10 mouse cellular contexts compared by ENCODE assay signal in genomic region chr14:99010224-99010919, GRCm38 (mm10). TPM values are rescaled to one million over a fixed set of nuclear protein-coding genes. Genes with fewer than 3 reads are reported as not detected.
DNase-seq lines count a peak whose midpoint lies in the region; ATAC-seq and TF ChIP-seq lines count a peak whose summit lies in the region.
"Had no signal": no experiment of that assay in that cellular context is flagged by ENCODE, and none has a peak within 500 bp of the region (broad histone marks: within the 10 kb centered on the region; RNA-seq: fewer than 3 reads in every experiment).

No protein-coding gene starts in this region.

- no peak for ATAC-seq in intestine, embryonic 14.5 days (replicated peaks; ENCODE audit: low FRiP score, low TSS enrichment, low read depth)
- no peak for ATAC-seq in intestine, postnatal 0 days
- peak; percentile 84 for ATAC-seq in heart, embryonic 16.5 days (replicated peaks; ENCODE audit: extremely low read depth, insufficient read depth, low FRiP score)
- no peak for ATAC-seq in liver, embryonic 12.5 days
- ATAC-seq: forebrain, embryonic 16.5 days had no signal

- H3K4me2 ChIP-seq in intestine, embryonic 14.5 days (ENCODE audit: low read length) = no peak overlapping the region
- H3K4me2 ChIP-seq in intestine, postnatal 0 days (replicated peaks; ENCODE audit: low read depth) = no peak overlapping the region
- H3K4me2 ChIP-seq in heart, embryonic 16.5 days (ENCODE audit: low read depth, low read length) = peak overlapping the region; percentile 31
- H3K4me2 ChIP-seq in liver, embryonic 12.5 days = no peak overlapping the region
- H3K4me2 ChIP-seq: limb, embryonic 13.5 days had no signal

- no peaks in the 10 kb centered on the region for H3K9me3 ChIP-seq in intestine, embryonic 14.5 days (ENCODE audit: control insufficient read depth, low read length)
- H3K9me3 ChIP-seq in intestine, postnatal 0 days (ENCODE audit: control insufficient read depth) = no peaks in the 10 kb centered on the region
- H3K9me3 ChIP-seq in heart, embryonic 16.5 days (replicated peaks; ENCODE audit: control insufficient read depth, low read length) = no peaks in the 10 kb centered on the region
- H3K9me3 ChIP-seq in liver, embryonic 12.5 days (replicated peaks) = no peaks in the 10 kb centered on the region
- H3K9me3 ChIP-seq: limb, embryonic 13.5 days had no signal

- peaks cover 4% of the 10 kb centered on the region; the same call in 1 of the 2 replicates for H3K4me1 ChIP-seq in intestine, embryonic 14.5 days (replicated peaks; ENCODE audit: control insufficient read depth, insufficient read depth, low read length)
- H3K4me1 ChIP-seq in intestine, postnatal 0 days (replicated peaks; ENCODE audit: control insufficient read depth, insufficient read depth, low read length) = no peaks in the 10 kb centered on the region
- H3K4me1 ChIP-seq in heart, embryonic 16.5 days (ENCODE audit: control insufficient read depth, insufficient read depth, low read length) = peaks cover 13% of the 10 kb centered on the region
- no peaks in the 10 kb centered on the region for H3K4me1 ChIP-seq in liver, embryonic 12.5 days

- no peak overlapping the region for H3K4me3 ChIP-seq in intestine, embryonic 14.5 days (ENCODE audit: low read depth, low read length)
- no peak overlapping the region for H3K4me3 ChIP-seq in intestine, postnatal 0 days (ENCODE audit: low read depth, low read length)
- H3K4me3 ChIP-seq in heart, embryonic 16.5 days (ENCODE audit: low read length) = no peak overlapping the region
- no peak overlapping the region for H3K4me3 ChIP-seq in liver, embryonic 12.5 days
- H3K4me3 ChIP-seq: limb, embryonic 13.5 days had no signal

- no peak overlapping the region for H3K9ac ChIP-seq in intestine, embryonic 14.5 days (ENCODE audit: low read length)
- no peak overlapping the region for H3K9ac ChIP-seq in intestine, postnatal 0 days (ENCODE audit: low read depth, low read length)
- peak overlapping the region; percentile 35 for H3K9ac ChIP-seq in heart, embryonic 16.5 days (ENCODE audit: low read length)
- H3K9ac ChIP-seq in liver, embryonic 12.5 days = no peak overlapping the region
- H3K9ac ChIP-seq: limb, embryonic 13.5 days had no signal

- no peak overlapping the region for H3K27ac ChIP-seq in intestine, embryonic 14.5 days (ENCODE audit: low read depth)
- H3K27ac ChIP-seq in intestine, postnatal 0 days (ENCODE audit: low read depth, low read length) = no peak overlapping the region
- H3K27ac ChIP-seq in heart, embryonic 16.5 days (ENCODE audit: low read length) = peak overlapping the region; percentile 95
- H3K27ac ChIP-seq in liver, embryonic 12.5 days = no peak overlapping the region
- H3K27ac ChIP-seq: limb, embryonic 13.5 days had no signal

- H3K36me3 ChIP-seq in intestine, embryonic 14.5 days (ENCODE audit: control insufficient read depth, insufficient read depth, low read length) = no peaks in the 10 kb centered on the region
- H3K36me3 ChIP-seq in intestine, postnatal 0 days (ENCODE audit: control insufficient read depth, insufficient read depth) = no peaks in the 10 kb centered on the region
- no peaks in the 10 kb centered on the region for H3K36me3 ChIP-seq in heart, embryonic 16.5 days (ENCODE audit: control insufficient read depth, insufficient read depth)
- no peaks in the 10 kb centered on the region for H3K36me3 ChIP-seq in liver, embryonic 12.5 days
- H3K36me3 ChIP-seq: limb, embryonic 13.5 days had no signal

- H3K27me3 ChIP-seq in intestine, embryonic 14.5 days (replicated peaks; ENCODE audit: control insufficient read depth, insufficient read depth, low read length) = no peaks in the 10 kb centered on the region
- no peaks in the 10 kb centered on the region for H3K27me3 ChIP-seq in intestine, postnatal 0 days (replicated peaks; ENCODE audit: control insufficient read depth, insufficient read depth, low read length)
- H3K27me3 ChIP-seq in heart, embryonic 16.5 days (ENCODE audit: control insufficient read depth, insufficient read depth, low read length) = no peaks in the 10 kb centered on the region
- H3K27me3 ChIP-seq in liver, embryonic 12.5 days (replicated peaks) = no peaks in the 10 kb centered on the region
- H3K27me3 ChIP-seq: limb, embryonic 13.5 days had no signal

- 63% methylated on average over 8 of the region's 8 CpGs for WGBS in intestine, embryonic 14.5 days
- WGBS in intestine, postnatal 0 days = 50% methylated on average over 8 of the region's 8 CpGs
- WGBS in heart, embryonic 16.5 days = 15% methylated on average over 8 of the region's 8 CpGs
- 28% methylated on average over 8 of the region's 8 CpGs for WGBS in liver, embryonic 12.5 days (ENCODE audit: insufficient replicate concordance)

- DNase-seq in intestine, embryonic 14.5 days (ENCODE audit: low spot score) = peak; percentile 37
- DNase-seq in heart, adult 18-20 months = peak; percentile 39 to 45
- DNase-seq in kidney, postnatal 10 days = peak; percentile 52
- DNase-seq in thymus, postnatal 4 days = no peak
- DNase-seq: thymus, postnatal 14 days had no signal

- no peak for TF ChIP-seq CTCF in intestine, postnatal 0 days (IDR thresholded peaks at IDR 0.05; ENCODE audit: low read depth)

RNA-seq across cellular contexts. Expression of gene Rpl36a-ps1, which starts 16.3 kb away (rescaled TPM):
- polyA plus RNA-seq in intestine, embryonic 14.5 days (2014; fragmentation: Nextera tagmentation; extraction: Ambion mirVana) = 2.6 TPM in 1 of 2 replicates, not detected in the other
- polyA plus RNA-seq in intestine, postnatal 0 days (2015; fragmentation: Nextera tagmentation; extraction: Ambion mirVana) = 3.4 and 4.4 TPM in 2 replicates
- 1 to 10 TPM; 3.8 to 6.5 TPM for total RNA-seq in heart, adult 18-20 months (2021)
- polyA plus RNA-seq in heart, embryonic 16.5 days (2015; fragmentation: Nextera tagmentation; extraction: Ambion mirVana) = 4.4 TPM in 1 of 2 replicates, not detected in the other
- 1.8 and 3.4 TPM in 2 replicates for polyA plus RNA-seq in liver, embryonic 12.5 days (2016; fragmentation: Nextera tagmentation; extraction: Ambion mirVana)
- polyA plus RNA-seq: forebrain, embryonic 16.5 days had no signal

RNA-seq across cellular contexts. Expression of gene Mzt1, which starts 35.6 kb away (rescaled TPM):
- 53.1 and 64.1 TPM in 2 replicates for polyA plus RNA-seq in intestine, embryonic 14.5 days (2014; fragmentation: Nextera tagmentation; extraction: Ambion mirVana)
- 46.2 and 46.9 TPM in 2 replicates for polyA plus RNA-seq in intestine, postnatal 0 days (2015; fragmentation: Nextera tagmentation; extraction: Ambion mirVana)
- total RNA-seq in heart, adult 18-20 months (2021) = 10 to 100 TPM; 41.4 to 46.5 TPM
- polyA plus RNA-seq in heart, embryonic 16.5 days (2015; fragmentation: Nextera tagmentation; extraction: Ambion mirVana) = 75.0 and 97.7 TPM in 2 replicates
- 64.6 and 68.3 TPM in 2 replicates for polyA plus RNA-seq in liver, embryonic 12.5 days (2016; fragmentation: Nextera tagmentation; extraction: Ambion mirVana)

RNA-seq across cellular contexts. Expression of gene Bora, which starts 35.6 kb away (rescaled TPM):
- polyA plus RNA-seq in intestine, embryonic 14.5 days (2014; fragmentation: Nextera tagmentation; extraction: Ambion mirVana) = 69.4 and 76.9 TPM in 2 replicates
- polyA plus RNA-seq in intestine, postnatal 0 days (2015; fragmentation: Nextera tagmentation; extraction: Ambion mirVana) = 21.9 and 22.1 TPM in 2 replicates
- under 1 TPM; 0.57 to 0.64 TPM for total RNA-seq in heart, adult 18-20 months (2021)
- polyA plus RNA-seq in heart, embryonic 16.5 days (2015; fragmentation: Nextera tagmentation; extraction: Ambion mirVana) = 41.5 and 46.1 TPM in 2 replicates
- 51.5 TPM in 2 replicates for polyA plus RNA-seq in liver, embryonic 12.5 days (2016; fragmentation: Nextera tagmentation; extraction: Ambion mirVana)
